Mouse (Mus musculus) macrophage (primary cell): ENCODE results near the gene Exph5. TPM values are rescaled to one million over a fixed set of nuclear protein-coding genes. Genes with fewer than 3 reads are reported as not detected.

ENCODE experiments used
- H3K27ac ChIP-seq: fragments of 350-480 bp; formaldehyde crosslinking; 2 replicates; pipeline ENCODE4 v1.9.0; 2021
- H3K36me3 ChIP-seq: fragments of 350-480 bp; formaldehyde crosslinking; 2 replicates; pipeline ENCODE4 v1.9.0; 2021; ENCODE audit errors: inconsistent target
- H3K4me3 ChIP-seq: fragments of 350-480 bp; formaldehyde crosslinking; 2 replicates; pipeline ENCODE4 v1.9.0; 2021; ENCODE audit errors: inconsistent target
- H3K79me2 ChIP-seq: fragments of 350-480 bp; formaldehyde crosslinking; 2 replicates; pipeline ENCODE4 v1.9.0; 2021; ENCODE audit errors: inconsistent target
- WGBS: methylation state at CpG from one replicate; pipeline ENCODE4 v1.1.7; 2026; ENCODE audit warnings: inconsistent platforms; ENCODE audit not compliant: missing documents; 5-methylcytosine and 5-hydroxymethylcytosine counted together
- polyA plus RNA-seq: library from polyadenylated mRNA; stranded (reverse); fragments of 250-400 nt; gene quantifications from 3 replicates; pipeline ENCODE4 v1.2.4, GENCODE M21; 2018; ENCODE audit warnings: inconsistent platforms
- total RNA-seq, 78 experiments: library from RNA; depleted of rRNA; stranded (reverse); fragments of 250-400 nt; gene quantifications; 1 replicate in 9 of 78; 2 replicates in 24 of 78; 3 replicates in 43 of 78; 4 replicates in 2 of 78; pipeline ENCODE4 v1.2.4; 2018; ENCODE audit warnings: inconsistent platforms in 56 of 78

The Exph5 gene
- not detected for total RNA-seq (2018; cell fraction: chromatin; rRNA removed)
- not detected for total RNA-seq (2018; cell fraction: cytosol; rRNA removed)
- not detected for total RNA-seq (2018; cell fraction: nucleus; rRNA removed)
- not detected in 3 replicates for polyA plus RNA-seq

DNA sequence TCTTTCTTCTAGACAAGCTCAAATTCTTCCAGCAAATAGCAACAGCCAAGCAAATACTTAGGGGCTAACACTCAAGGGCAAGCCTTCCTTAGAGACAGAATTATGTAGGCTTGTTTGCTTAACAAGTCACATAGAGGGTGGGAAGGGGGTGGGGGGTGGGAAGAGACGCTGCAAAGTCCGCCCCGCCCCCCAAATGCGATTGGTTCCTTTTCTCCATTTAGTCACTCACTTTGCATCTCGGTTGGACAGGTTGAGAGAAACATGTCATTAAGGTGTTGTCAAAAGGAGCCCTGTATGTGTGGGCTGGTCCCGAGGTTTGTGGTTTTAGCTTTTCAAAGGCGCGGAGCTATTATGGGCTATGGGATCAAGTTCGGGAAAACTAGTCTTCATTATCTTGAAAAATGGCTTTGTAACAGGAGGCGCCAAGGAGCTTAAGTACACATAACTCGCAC lies at the start of gene Exph5:
Exph5 (plus strand) TSS at position 402 of the 452 bp plus-strand sequence.
- Histone ChIP-seq H3K4me3 (no peak within 1 kb of the TSS), H3K79me2 (no peaks in the 10 kb centered on the region), H3K27ac (no peak within 1 kb of the TSS), H3K36me3 (no peaks in the 10 kb centered on the region)
- WGBS, result 1% methylated on average over 11 of the region's 11 CpGs

- no peaks in the 10 kb centered on the region for H3K36me3 ChIP-seq
- H3K27ac ChIP-seq, result no peak overlapping the region
- H3K4me3 ChIP-seq, result no peak overlapping the region
- WGBS, result 0% methylated on average over 4 of the region's 4 CpGs
- no peaks in the 10 kb centered on the region for H3K79me2 ChIP-seq
Measured at GRCm38 (mm10) chr9:53254368-53254767, 47.1 kb upstream of the Exph5 start.

GRCm38 (mm10) chr9:53256690-53257305 lies 44.7 kb upstream of the Exph5 start:
- 90% methylated on average over 4 of the region's 4 CpGs for WGBS
- Histone ChIP-seq H3K79me2 (no peaks in the 10 kb centered on the region), H3K36me3 (no peaks in the 10 kb centered on the region), H3K27ac (no peak overlapping the region), H3K4me3 (no peak overlapping the region)

- 60% methylated on average over 3 of the region's 3 CpGs for WGBS
- Histone ChIP-seq H3K79me2 (no peaks in the 10 kb centered on the region), H3K36me3 (no peaks in the 10 kb centered on the region), H3K27ac (no peak overlapping the region), H3K4me3 (no peak overlapping the region)
Measured at GRCm38 (mm10) chr9:53257772-53258171, 43.7 kb upstream of the Exph5 start.

DNA sequence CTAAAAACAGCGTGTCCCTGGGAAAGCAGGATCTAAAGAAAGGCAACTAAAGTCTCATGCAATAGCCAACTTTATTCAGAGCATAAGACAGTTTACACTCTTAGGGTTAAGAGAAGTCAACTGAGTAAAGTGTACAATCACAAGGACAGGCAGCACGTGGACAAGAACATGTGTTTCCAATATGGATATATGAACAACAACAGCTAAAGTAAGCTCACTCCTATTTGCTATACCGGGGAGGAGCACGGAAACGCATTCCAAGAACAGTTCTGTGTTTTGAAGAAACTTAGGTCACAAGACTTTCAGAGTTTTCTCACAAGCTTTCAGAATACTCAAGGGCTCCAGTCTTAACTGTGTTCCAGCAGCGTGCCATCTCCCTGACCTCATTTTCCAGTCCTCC lies 43.3 kb upstream of the Exph5 start:
- Histone ChIP-seq H3K4me3 (no peak overlapping the region), H3K27ac (no peak overlapping the region), H3K36me3 (no peaks in the 10 kb centered on the region), H3K79me2 (no peaks in the 10 kb centered on the region)
- 93% methylated on average over 6 of the region's 6 CpGs for WGBS

DNA sequence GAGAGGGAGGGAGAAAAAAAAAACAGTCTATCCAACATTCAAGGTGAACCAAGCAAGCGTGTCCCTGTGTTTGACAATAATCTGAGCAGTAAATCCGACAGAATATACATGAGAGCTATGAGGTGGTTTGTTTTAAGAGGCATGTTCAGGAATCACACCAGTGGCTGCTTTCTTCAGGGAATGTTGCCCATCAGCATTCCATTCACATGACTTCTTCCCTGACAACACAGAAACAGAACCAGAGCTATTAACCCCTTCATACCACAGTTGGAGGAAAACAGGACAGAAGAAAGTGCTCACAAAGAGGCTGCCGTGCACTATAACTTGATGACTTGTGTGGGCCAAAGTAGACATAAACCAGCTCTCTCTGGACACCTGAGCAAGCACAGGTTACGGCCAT lies 37.1 kb upstream of the Exph5 start:
- WGBS, result 92% methylated on average over 4 of the region's 4 CpGs

GRCm38 (mm10) chr9:53265589-53265988 lies 35.9 kb upstream of the Exph5 start:
- 89% methylated on average over 2 of the region's 2 CpGs for WGBS
- H3K36me3 ChIP-seq, result no peaks in the 10 kb centered on the region
- H3K27ac ChIP-seq, result no peak overlapping the region
- no peaks in the 10 kb centered on the region for H3K79me2 ChIP-seq
- H3K4me3 ChIP-seq, result no peak overlapping the region

More for the DNA sequence above, 37.1 kb upstream of the Exph5 start:
- H3K27ac ChIP-seq, result no peak overlapping the region
- no peak overlapping the region for H3K4me3 ChIP-seq
- H3K36me3 ChIP-seq, result no peaks in the 10 kb centered on the region
- H3K79me2 ChIP-seq, result no peaks in the 10 kb centered on the region

DNA sequence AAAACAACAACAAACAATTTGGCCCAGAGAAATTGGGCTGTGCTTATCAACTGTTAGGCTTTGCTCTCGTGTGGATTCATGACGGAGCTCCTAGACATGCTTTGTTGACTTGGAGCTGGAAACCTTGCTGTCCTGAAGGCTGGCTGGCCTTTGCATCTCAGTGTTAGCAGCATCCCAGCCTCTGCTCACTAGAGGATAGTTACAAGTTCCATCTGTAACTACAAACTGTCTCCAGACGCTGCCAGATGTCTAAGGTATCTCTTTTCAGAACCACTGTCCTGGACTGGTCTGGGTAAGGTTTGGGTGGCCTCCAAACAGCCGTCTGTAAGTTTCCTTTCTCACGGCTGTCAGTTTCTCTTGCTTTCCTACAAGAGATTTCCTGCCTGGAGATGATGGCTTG lies 33.4 kb upstream of the Exph5 start:
- no peaks in the 10 kb centered on the region for H3K36me3 ChIP-seq
- no peak overlapping the region for H3K4me3 ChIP-seq
- 51% methylated on average over 5 of the region's 5 CpGs for WGBS
- no peak overlapping the region for H3K27ac ChIP-seq
- no peaks in the 10 kb centered on the region for H3K79me2 ChIP-seq

DNA sequence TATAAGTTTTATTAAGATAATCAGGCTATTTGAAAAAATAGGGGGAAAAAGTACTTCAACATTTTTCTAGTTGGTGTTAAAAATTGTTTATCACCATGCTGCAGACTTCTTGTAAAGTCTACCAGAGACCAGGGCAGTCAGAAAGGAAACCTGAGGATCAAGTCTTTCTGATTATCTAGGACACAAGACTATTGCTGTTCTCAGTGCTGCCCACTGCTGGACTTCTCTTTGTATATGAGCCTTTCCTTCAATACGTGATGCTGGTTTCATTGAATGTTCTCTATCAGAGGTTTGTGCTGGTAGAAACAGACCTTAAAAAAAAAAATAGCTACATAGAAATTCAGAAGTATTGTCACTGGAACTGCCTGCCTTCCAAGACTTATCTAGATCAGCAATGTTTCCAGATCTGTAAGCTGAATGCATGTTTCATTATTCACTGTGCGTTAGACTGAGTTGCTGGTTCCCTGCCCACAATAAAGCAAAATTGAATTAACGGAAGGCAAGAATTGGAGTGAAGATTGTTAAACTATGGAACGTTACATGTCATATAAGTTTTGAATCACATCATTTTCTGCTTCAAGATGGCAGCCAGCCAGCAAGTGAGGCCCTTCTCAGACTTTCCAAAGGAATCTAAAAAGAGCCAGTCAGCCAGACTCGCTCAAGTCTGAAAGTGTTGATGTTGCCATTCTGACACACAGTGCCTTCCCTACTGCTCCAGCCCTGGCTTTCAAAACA lies 32.6 kb upstream of the Exph5 start:
- Histone ChIP-seq H3K4me3 (no peak overlapping the region), H3K27ac (no peak overlapping the region), H3K79me2 (no peaks in the 10 kb centered on the region), H3K36me3 (no peaks in the 10 kb centered on the region)
- WGBS, result 85% methylated on average over 5 of the region's 5 CpGs

DNA sequence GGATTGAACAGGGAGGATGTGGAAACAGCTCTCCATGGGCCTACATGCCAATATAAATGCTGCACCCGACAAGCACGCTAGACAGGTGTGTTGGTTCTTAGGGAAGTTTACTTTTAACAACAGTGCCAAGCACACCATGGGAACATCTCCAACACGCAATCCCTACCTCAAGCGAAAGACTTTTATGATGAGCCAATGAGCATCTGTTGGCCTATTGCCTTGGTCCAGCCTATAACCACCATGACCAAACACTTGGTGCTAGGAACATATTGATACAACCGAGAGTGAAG lies 32.1 kb upstream of the Exph5 start:
- H3K79me2 ChIP-seq, result no peaks in the 10 kb centered on the region
- H3K36me3 ChIP-seq, result no peaks in the 10 kb centered on the region
- no peak overlapping the region for H3K4me3 ChIP-seq
- whole genome bisulfite sequencing, result 86% methylated on average over 5 of the region's 5 CpGs
- H3K27ac ChIP-seq, result no peak overlapping the region

GRCm38 (mm10) chr9:53271281-53272022 lies 30.0 kb upstream of the Exph5 start:
- 29% methylated on average over 5 of the region's 5 CpGs for WGBS
- no peak overlapping the region for H3K27ac ChIP-seq

GRCm38 (mm10) chr9:53272207-53272606 lies 29.3 kb upstream of the Exph5 start:
- no peak overlapping the region for H3K27ac ChIP-seq

More at GRCm38 (mm10) chr9:53271281-53272022, 30.0 kb upstream of the Exph5 start:
- Histone ChIP-seq H3K4me3 (no peak overlapping the region), H3K36me3 (no peaks in the 10 kb centered on the region), H3K79me2 (no peaks in the 10 kb centered on the region)

DNA sequence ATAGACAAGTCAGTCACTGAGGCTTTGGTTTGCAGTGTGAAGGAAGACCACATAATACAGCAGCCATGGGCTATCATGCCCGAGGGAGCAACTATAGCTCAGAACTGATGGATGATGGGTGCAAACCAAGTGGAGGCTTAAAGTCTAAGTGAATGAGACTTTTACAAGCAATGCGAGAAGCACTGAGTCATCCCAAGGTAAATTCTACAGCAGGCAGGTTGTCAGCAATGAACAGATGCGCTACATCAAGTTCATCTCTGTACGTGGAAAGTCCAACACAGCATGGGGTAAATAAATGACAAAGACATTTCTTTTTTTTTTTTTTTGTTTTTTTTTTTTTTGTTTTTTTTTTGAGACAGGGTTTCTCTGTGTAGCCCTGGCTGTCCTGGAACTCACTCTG lies 28.8 kb upstream of the Exph5 start:
- H3K4me3 ChIP-seq, result no peak overlapping the region
- H3K79me2 ChIP-seq, result no peaks in the 10 kb centered on the region
- WGBS, result 88% methylated on average over 4 of the region's 4 CpGs
- no peak overlapping the region for H3K27ac ChIP-seq
- no peaks in the 10 kb centered on the region for H3K36me3 ChIP-seq

More at GRCm38 (mm10) chr9:53272207-53272606, 29.3 kb upstream of the Exph5 start:
- no peaks in the 10 kb centered on the region for H3K79me2 ChIP-seq
- H3K4me3 ChIP-seq, result no peak overlapping the region
- H3K36me3 ChIP-seq, result no peaks in the 10 kb centered on the region
- 65% methylated on average over 5 of the region's 5 CpGs for WGBS

GRCm38 (mm10) chr9:53276381-53276780 lies 25.1 kb upstream of the Exph5 start:
- Histone ChIP-seq H3K36me3 (no peaks in the 10 kb centered on the region), H3K4me3 (no peak overlapping the region), H3K27ac (no peak overlapping the region), H3K79me2 (no peaks in the 10 kb centered on the region)
- WGBS, result 100% methylated on average over 1 of the region's 1 CpGs

- no peaks in the 10 kb centered on the region for H3K36me3 ChIP-seq
- no peak overlapping the region for H3K27ac ChIP-seq
- 92% methylated on average over 2 of the region's 2 CpGs for WGBS
- H3K79me2 ChIP-seq, result no peaks in the 10 kb centered on the region
- H3K4me3 ChIP-seq, result no peak overlapping the region
Measured at GRCm38 (mm10) chr9:53278997-53279396, 22.5 kb upstream of the Exph5 start.
